Mouse (Mus musculus) A20 (cell line): ENCODE measurements around the gene Usp18.
A peak's percentile ranks its signal among the peaks of the same experiment; 100 is the strongest.

ENCODE experiments used
- DNase-seq: peaks from one replicate; pipeline ENCODE4 v3.0.0-alpha.2; 2011; ENCODE audit warnings: low read depth, low spot score

Usp18 gene

DNA sequence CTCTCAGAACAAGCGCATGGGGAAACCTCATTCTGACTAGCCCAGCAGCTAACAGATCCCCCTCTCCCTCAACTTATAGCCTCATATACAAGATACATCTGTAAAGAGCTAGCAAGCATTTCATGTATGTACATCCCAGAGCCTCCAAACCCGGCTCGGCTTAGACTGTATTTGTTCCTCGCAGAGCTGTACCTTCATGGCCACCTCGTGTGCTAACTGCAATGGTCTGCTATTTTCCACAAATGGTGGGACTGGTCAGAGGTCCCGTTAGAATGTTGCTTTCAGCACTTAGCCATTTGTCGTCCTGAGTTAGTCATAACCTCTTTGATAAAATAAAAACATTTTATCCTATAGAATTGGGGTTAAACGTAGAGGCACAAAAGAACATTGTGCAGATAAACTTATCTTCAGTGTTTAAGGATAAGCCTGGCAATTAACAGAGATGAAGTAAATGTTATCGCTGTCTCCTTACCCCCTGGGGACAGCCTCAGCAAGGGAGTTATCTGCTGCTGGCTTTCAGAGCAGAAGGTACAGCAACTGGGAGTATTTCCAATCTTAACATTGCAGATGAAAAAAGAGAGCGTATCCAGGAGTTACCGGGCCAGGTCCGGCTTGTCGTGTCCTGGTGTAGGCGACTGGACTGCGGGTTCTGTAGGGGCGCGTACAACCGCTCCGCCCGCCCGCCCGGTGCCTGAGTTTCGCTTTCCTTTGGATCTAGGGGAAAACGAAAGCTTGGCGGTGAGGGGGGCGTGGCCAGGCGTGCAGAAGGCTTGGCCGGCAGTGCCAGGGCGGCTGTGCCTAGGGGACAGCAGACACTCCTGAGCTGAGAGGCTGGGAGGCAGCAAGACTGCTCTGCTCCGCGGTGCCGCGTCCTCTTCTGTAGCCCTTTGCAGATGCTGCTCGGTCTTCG, at the start of gene Usp18:
Gene Usp18, plus strand, starts transcription at position 780 of the 910 bp plus-strand sequence.
- DNase-seq, result peak; percentile 84

DNA sequence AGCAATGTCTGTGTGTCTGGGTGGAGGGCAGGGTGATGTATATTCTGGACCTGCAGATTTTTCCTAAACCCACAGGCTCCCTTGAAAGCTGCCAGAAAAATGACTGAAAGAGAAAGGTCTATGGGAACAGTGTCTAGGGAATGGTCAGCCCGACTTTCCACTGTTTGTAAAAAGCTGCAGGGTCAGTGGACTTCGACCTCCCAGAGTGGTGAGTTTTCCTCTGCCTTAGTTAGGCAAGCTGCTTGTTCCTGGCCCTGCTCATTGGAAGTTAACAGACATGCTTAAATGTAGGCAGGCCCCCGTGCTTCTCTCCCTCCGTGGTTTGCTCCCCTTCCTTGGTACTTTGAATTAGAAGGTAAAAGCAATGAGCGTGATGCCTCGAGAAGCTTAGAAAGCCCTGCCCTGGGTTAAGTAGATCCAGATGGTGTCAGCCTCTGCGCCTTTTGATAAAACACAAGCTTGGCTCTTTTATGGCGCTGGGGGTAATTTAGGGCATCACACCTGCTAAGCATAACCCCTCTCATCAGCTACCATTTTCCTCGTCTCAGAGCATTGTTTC, 47.8 kb upstream of the Usp18 start:
- DNase-seq, result no peak

DNA sequence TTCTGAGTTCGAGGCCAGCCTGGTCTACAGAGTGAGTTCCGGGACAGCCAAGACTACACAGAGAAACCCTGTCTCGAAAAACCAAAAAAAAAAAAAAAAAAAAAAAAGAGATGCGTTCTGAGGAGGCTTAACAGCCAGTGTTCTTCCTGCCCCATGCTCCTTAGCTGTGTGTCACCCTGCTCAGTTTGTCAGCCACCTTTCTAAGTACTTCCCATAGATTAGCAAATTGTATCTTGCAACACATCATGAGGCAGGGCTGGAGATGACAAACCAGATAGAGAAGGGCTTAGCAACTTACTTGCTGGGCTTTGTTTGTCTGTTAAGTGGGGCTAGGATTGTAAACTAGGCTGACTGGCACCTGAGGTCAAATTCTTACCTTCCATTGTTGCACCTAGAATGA, 45.2 kb upstream of the Usp18 start:
- DNase-seq, result no peak

DNA sequence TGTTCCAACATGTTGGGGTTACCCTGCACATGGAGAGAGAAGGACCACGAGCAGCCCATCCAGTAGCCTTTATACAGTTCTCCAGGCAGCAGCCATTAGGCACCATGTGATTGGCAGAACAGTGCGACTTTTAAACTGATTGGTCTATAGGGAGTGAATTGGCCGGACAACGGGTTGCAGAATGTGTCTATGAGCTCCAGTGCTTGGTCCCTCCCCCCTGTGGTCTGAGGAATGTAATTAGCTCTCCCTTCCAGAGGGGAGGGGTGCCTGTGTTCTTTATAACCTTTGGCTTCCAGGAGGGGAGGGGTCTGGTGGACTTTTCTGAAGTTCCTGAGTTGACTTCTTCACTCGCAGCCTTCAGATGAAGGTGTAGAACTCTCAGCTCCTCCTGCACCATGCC, 43.7 kb upstream of the Usp18 start:
- no peak for DNase-seq

DNA sequence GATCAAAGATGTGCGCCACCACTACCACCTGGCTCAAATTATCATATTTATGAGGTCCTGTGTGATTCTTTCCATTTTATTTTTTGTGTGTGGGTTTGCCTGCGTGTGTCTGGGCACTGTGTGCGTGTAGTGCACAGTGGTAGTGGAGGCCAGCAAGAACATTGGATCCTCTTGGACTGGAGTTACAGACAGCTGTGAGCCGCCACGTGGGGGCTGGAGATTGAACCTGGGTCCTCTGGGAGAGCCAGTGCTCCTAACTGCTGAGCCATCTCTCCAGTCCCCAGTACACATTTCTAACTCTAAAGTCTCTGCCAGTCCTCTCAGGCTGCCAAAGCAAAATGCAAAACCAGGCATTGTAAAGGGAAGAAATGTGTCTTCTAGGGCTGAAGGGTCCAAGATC, 39.2 kb upstream of the Usp18 start:
- no peak for DNase-seq

DNA sequence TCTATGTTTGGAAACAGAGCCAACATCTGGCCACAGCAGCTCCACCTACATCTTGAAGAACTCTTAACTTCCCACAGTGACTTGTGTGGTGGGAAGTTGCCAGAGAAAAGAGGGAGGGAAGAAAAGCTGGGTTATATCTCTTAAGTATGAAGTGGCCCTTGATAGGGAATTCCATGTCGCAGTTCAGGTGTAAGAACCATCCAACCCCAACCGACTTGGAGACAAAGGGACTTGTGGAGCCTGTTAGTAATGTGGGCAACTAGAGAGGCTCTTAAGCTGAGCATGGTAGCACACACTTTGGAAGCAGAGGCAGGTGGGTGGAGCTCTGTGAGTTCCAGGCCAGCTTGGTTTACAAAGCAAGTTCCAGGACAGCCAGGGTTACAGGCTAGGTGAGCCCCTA, 36.1 kb upstream of the Usp18 start:
- no peak for DNase-seq

DNA sequence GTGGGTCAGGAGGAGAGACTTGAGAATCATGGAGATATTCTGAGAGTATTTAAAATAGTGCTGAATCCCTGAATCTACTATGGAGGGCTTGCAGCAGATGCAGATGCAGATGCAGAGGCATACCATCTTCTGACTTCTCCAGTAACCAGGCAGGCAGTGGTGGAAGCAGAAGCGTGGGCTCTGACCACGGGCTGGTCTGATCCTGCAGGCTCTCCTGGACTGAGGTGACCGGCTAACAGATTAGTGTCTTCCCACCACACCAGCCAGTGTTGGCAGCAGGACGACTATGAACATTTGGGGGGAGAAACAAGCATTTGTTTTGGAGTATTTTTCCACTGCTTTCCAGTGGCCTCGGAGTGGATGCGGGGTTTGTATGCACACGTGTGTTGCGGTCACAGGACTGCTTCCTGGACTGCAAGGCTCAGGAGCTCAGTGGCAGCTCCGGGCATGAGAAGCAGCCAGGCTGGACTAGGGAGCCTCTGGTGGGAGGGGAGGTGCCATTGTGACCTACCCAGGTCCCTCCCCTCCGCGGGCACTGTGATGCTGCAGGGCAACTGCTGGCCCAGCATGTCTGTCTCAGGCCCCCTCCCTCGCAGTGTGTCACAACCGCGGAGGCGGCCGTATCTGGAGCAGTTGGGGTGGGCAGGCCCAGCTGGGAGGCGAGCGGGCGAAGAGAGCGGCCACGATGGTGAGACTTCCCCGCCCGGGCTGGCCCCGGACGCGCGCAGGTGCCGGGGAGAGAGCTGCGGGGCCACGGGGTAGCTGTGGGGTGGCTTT, 35.4 kb upstream of the Usp18 start, which contains the start of gene Tuba8:
Gene Tuba8, plus strand, starts transcription at position 548 of the 777 bp plus-strand sequence.
- no peak for DNase-seq

DNA sequence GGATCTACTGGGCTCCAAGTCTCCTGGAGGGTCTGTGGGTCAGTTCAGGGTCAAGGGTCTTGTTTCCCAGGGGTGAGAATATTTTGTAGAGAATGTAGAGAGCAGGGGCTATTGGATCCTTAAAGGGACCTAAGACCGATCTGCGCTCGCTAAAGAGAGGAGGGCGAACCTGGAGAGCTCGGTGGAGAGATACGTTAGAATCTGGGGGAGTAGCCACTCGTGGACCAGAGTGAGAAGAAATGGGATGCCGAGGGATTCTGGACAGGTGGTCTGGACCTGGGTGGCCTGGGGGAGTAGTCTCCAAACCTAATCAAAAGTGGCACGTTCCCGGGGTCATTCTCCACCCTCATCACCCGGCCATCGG, 34.8 kb upstream of the Usp18 start:
- DNase-seq, result no peak

DNA sequence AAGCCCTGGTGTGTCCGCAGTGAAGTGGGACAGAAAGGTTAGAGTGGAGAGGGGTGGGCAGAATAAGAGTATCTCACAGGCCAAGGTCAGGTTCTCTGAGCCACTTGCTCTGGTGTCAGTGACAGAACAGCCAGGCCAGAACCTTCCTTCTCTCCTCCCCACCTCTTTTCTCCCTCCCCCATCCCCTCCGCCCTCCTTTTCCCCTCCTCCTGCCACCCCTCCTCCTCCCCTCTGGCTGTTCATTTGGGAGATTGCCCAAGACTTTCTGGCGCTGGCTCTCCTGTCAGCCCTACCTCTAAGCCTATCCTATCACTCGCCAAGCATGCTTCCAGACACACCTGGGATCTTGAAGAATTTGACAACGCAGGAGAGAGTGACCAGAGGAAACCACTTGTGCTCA, 34.0 kb upstream of the Usp18 start:
- no peak for DNase-seq

DNA sequence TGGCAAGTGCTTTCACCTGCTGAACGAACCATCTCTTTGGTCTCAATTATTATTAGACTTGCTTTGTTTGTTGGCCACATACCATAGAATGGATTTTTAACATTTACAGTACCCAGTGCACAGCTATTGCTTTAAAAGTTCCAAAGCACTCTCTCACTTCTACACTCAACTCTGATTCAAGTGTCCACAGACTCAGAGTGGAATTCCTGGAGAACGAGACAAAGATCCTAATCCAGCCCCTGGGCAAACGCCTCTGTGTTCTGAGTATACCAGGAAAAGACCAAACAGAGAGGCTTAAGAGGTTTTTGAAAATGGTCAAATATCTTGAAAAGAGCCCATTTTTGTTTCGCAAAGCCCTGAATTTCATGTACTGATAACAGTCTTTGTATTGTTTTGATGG, 32.7 kb upstream of the Usp18 start:
- DNase-seq, result no peak

DNA sequence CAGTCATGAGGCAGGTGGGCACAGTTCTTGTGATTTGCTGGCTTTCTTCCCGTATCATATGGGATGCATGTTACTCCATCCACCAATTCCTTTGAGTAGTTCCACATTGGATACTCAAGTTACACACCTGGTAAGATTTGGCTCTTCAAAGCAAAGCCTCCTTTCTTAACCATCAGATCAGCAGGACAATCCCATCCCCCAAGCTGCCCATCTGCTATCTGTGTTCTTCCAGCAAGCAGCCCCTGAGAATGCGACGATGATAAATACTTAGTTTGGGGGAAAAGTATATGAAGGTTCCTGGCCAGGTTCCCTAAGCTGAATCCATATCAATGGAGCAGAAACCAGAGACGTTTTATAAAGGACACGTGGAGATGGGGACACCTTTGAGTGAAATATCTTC, 31.5 kb upstream of the Usp18 start:
- no peak for DNase-seq

DNA sequence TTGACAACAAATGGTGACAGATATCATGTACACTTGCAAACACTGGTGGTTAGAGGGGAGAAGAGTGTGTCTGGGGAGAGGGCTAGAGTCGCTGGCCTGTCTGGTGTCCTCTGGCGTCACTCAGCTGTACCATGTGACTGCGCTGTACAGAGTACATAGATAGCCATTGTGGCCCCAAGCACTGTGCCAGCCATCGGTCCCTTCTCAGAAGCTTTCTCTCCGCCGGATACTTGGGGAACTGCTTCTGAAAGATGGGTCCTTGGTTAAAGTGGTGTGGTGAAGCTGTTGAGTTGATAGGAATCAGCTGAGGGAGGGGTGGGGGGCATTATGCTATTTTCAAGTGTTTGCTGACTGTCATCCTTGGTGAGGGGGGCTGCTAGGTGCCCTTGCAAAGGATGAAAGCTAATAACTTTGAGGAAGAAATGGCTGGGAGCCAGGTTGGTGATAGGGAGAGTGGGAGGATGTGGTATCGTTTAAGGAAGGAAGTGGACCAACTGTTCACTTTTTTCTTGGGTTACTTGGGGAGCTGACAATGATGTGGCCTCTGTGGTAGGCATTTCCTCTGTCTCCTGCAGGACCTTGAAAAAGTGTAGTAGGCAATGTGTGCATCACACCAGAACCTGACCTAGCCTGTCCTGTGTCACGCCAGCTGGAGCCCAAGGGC, 30.9 kb upstream of the Usp18 start:
- DNase-seq, result no peak

DNA sequence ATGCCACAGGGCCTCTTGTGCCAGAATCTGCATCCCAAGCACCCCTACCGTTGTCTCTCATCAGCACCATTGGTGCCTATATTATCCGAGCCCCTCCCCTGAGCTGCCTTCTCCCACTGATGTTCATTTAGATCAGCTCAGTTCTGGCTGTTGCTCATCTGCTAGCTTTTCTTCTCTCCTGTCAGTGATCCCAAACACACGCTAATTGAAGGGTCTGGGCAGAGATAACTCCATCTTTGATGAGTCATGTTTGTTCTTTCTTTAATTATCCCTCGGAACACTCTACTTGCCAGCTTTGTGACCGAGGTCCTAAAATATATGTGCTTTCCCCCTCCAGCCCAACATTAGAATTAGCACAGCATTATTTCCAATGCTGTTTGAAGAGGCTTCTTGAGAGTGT, 30.4 kb upstream of the Usp18 start:
- DNase-seq, result no peak

DNA sequence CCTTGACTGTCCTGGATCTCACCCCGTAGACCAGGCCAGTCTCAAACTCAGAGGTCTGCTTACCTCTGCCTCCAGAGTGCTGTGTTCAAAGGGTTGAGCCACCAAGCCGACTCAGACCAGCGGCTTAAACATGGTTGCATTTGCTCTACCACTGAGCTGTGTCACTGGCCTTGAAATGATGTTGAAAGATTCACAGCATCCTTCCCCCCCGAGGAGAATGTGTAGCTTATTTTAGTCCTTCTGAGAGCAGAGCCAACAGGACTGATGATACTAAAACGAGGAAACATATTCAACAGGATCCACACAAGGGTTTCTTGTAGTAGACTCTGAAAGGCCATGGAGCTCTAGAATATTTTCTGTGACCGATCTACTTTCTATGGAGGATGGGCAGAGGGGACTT, 29.8 kb upstream of the Usp18 start:
- DNase-seq, result no peak

DNA sequence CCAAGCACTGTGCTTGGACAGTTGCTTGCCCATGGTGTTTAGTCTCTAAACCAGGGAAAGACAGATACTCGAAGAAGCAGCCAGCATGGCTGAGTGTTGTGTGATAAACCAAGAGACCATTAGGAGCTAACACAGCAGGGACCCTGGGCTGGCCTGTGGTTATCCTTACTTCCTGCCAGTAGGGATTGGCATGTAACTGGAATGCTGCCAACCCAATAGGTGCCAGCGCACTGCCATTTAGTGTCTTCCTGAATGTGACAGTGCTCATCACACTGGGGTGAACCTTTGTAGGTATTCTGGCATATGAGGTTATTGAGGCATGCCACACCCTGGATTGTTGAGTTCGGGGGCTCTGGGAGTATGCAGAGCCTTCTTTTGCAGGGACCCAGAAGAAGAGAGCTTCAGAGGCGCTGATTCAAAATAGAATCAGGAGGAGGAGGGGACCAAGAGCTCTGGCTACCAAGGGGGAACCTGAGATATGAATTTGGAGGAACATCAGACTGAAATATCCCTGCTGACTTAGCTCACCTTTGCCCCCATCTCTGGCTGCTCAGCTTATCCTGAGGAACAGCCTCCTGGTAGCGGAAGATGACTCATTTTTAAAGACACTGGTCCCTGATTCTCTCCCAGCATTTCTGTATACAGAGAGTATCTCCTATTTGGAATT, 29.0 kb upstream of the Usp18 start:
- DNase-seq, result no peak

DNA sequence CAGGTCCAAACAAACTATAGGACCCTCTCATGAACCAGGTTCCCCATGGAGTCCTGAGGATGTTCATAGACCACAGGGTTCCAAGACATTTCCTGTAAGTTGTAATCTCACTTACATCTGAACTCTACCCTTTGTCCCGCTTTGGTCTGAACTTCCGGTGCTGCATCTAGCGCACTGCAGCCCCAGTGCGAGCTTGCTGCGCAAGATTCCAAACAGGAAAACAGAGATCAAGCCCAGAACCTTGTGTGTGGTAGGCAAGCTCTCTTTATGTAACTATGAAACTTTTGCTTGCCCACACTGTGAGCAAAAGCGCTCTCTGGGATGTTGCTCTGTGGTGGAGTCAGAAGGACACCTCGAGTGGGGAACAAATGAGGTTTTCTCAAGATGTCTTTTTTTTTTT, 27.7 kb upstream of the Usp18 start:
- no peak for DNase-seq

DNA sequence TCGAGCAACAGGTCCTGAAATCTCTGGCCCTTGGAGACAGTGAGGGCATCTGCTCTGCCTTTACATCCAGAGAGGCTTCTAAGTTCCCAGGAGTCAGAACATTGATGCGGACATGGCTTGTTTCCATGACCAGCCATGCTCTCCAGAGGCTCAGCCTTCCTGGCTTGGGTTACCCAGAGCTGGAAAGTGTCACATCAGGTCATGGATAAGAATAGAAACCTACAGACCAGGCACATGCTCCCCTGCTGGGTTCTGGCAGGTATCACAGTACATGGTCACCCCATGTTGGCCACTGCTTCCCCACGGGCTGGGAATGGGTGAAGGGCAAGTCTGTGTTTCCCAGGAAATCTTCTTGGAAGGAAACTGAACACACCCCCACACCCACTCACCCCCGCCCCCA, 26.3 kb upstream of the Usp18 start:
- DNase-seq, result no peak

DNA sequence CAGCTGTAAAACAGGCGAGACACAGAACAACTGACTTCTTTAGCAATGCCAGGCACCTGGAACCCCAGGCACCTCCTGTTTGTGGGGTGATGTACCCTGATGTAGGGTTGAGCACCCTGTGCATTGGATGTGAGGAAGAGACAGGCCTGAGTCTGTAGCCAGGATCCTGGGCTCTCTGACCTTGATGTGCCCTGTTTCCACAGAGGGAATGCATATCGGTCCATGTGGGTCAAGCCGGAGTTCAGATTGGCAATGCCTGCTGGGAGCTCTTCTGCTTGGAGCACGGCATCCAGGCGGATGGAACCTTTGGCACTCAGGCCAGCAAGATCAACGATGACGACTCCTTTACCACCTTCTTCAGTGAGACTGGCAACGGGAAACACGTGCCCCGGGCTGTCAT, 25.5 kb upstream of the Usp18 start:
- no peak for DNase-seq

DNA sequence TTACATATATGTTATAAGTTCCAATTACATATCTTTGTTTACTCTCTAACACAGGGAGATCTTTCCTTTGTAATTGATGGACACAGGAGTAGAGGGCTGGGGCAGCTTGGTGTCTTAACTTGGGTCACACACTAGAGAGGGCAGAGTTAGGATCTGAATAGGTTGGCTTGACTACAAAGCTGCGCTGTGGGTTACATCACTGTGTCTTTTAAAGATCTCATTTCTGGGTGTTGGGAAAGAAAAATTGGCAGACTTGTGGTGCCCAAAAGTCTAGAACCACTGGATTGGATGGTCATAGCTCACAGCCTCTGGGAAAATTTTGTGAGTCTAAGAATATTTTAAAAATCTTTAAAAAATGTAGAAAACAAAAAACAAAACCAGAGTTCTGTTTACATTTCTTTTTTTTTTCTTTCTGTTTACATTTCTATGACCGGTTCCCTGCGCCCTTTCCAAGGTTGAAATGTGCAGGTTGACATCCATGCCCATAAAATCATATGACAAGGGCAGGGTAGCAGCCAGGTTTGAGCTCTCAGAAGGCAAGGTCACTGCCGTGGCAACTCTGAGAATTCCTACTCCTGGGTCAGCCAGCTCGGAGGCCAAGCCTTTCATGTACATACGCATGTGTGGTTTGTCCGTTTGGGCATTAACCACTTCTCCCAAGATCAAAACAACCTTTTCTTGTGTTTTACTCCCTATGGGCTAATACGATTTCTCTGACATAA, 23.7 kb upstream of the Usp18 start:
- no peak for DNase-seq

DNA sequence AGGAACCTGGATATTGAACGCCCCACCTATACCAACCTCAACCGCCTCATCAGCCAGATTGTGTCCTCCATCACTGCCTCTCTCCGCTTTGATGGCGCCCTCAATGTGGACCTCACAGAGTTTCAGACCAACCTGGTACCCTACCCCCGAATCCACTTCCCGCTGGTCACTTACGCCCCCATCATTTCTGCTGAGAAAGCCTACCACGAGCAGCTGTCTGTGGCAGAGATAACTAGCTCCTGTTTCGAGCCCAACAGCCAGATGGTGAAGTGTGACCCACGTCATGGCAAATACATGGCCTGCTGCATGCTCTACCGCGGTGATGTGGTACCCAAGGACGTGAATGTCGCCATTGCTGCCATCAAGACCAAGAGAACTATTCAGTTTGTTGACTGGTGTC, 22.7 kb upstream of the Usp18 start:
- no peak for DNase-seq

DNA sequence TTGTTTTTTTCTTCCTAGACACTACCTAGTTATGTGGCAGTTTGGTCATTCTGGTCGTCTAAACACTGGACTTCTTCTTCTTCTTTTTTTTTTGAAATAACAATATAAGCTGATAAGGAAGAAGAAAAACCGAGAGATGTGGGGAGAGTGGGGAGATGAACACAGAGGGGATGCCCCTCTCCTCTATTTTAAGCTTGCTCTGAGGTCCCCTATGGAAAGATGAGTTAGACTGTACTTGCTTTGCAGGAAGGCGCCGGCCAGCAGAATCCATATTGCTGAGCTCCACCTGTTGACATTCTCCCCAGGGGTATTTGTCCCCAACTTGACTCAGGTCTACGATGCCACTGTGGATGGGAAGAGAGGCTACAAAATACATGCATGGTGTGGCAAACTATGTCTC, 21.6 kb upstream of the Usp18 start:
- no peak for DNase-seq
